Mouse (Mus musculus) erythroblast, embryonic 14.5 days (primary cell): Measurements from ENCODE around the gene Mctp1.

Experiments used
- GATA1 ChIP-seq: IDR thresholded peaks from 2 replicates; pipeline ENCODE4 v1.6.1; 2012; ENCODE audit warnings: low read length, inconsistent platforms, mixed read lengths
- TAL1 ChIP-seq: IDR thresholded peaks from 3 replicates; pipeline ENCODE4 v1.6.1; 2012; ENCODE audit warnings: low read length, inconsistent platforms, mixed read lengths

- no peak for TF ChIP-seq GATA1
- no peak for TF ChIP-seq TAL1
Measured at GRCm38 (mm10) chr13:76932933-76933332, 548.6 kb downstream of the Mctp1 start.
